ENCODE assay signal across 8 mouse cellular contexts in genomic region chr3:90514691-90515090, GRCm38 (mm10). TPM values are rescaled to one million over a fixed set of nuclear protein-coding genes. Genes with fewer than 3 reads are reported as not detected.
DNase-seq lines count a peak whose midpoint lies in the region; ATAC-seq and TF ChIP-seq lines count a peak whose summit lies in the region.

No protein-coding gene starts in this region.

- H3K36me3 ChIP-seq in intestine, embryonic 15.5 days = no peaks in the 10 kb centered on the region
- peaks cover 7% of the 10 kb centered on the region; the same call in 1 of the 2 replicates for H3K36me3 ChIP-seq in liver, postnatal 0 days (replicated peaks; ENCODE audit: insufficient read depth, low read length)
- H3K36me3 ChIP-seq in neural tube, embryonic 12.5 days = no peaks in the 10 kb centered on the region

- TF ChIP-seq POLR2A in cortical plate, adult 2 months (IDR thresholded peaks at IDR 0.05; ENCODE audit: extremely low read depth, insufficient read depth, low read length) = peak; percentile 49; the same call in 1 of the 2 replicates

- H3K27me3 ChIP-seq in intestine, embryonic 15.5 days (replicated peaks) = no peaks in the 10 kb centered on the region
- H3K27me3 ChIP-seq in liver, postnatal 0 days (ENCODE audit: insufficient read depth, low read length) = no peaks in the 10 kb centered on the region
- H3K27me3 ChIP-seq in neural tube, embryonic 12.5 days (replicated peaks) = peaks cover 22% of the 10 kb centered on the region

- peak overlapping the region; percentile 87 for H3K4me2 ChIP-seq in intestine, embryonic 15.5 days (replicated peaks)
- H3K4me2 ChIP-seq in liver, postnatal 0 days (ENCODE audit: low read depth, low read length) = peak overlapping the region; percentile 98
- peak overlapping the region; percentile 66 for H3K4me2 ChIP-seq in neural tube, embryonic 12.5 days (replicated peaks)

- no peaks in the 10 kb centered on the region for H3K9me3 ChIP-seq in intestine, embryonic 15.5 days
- H3K9me3 ChIP-seq in liver, postnatal 0 days (ENCODE audit: low read length) = no peaks in the 10 kb centered on the region
- no peaks in the 10 kb centered on the region for H3K9me3 ChIP-seq in neural tube, embryonic 12.5 days

- peak; percentile 88 for ATAC-seq in intestine, embryonic 15.5 days
- peak; percentile 78 for ATAC-seq in liver, postnatal 0 days
- ATAC-seq in neural tube, embryonic 12.5 days (ENCODE audit: low FRiP score, low read depth) = peak; percentile 65; the same call in 1 of the 2 replicates

- no peaks in the 10 kb centered on the region for H3K4me1 ChIP-seq in cortical plate, adult 2 months (ENCODE audit: control insufficient read depth, insufficient read depth, low read length)
- peaks cover 19% of the 10 kb centered on the region for H3K4me1 ChIP-seq in intestine, embryonic 15.5 days (replicated peaks)
- peaks cover 24% of the 10 kb centered on the region for H3K4me1 ChIP-seq in liver, postnatal 0 days (ENCODE audit: insufficient read depth)
- H3K4me1 ChIP-seq in neural tube, embryonic 12.5 days = peaks cover 14% of the 10 kb centered on the region

- peak; percentile 50 for DNase-seq in ovary, adult 18-20 months (ENCODE audit: low spot score)
- DNase-seq in ovary, postnatal 10 days (ENCODE audit: low spot score) = no peak
- DNase-seq in gastrocnemius, postnatal 4 days (ENCODE audit: low spot score in 2 of 2) = peak; percentile 40 to 72
- DNase-seq in liver, postnatal 0 days = peak; percentile 75
- DNase-seq in thymus, postnatal 4 days = peak; percentile 75

- no peak for TF ChIP-seq EP300 in liver, postnatal 0 days (IDR thresholded peaks at IDR 0.05; ENCODE audit: low read depth)

- 0% methylated on average over 10 of the region's 10 CpGs for WGBS in intestine, embryonic 15.5 days
- WGBS in liver, postnatal 0 days (ENCODE audit: insufficient replicate concordance) = 2% methylated on average over 10 of the region's 10 CpGs
- under 1% methylated on average over 10 of the region's 10 CpGs for WGBS in neural tube, embryonic 12.5 days

- peak overlapping the region; percentile 28 for H3K4me3 ChIP-seq in cortical plate, adult 2 months (ENCODE audit: insufficient read depth, low read length)
- peak overlapping the region; percentile 43 for H3K4me3 ChIP-seq in intestine, embryonic 15.5 days (replicated peaks)
- H3K4me3 ChIP-seq in liver, postnatal 0 days (ENCODE audit: low read depth, low read length) = peak overlapping the region; percentile 61
- peak overlapping the region; percentile 26; the same call in 1 of the 2 replicates for H3K4me3 ChIP-seq in neural tube, embryonic 12.5 days

- H3K27ac ChIP-seq in cortical plate, adult 2 months (ENCODE audit: insufficient read depth, low read length) = peak overlapping the region; percentile 44
- peak overlapping the region; percentile 67 for H3K27ac ChIP-seq in intestine, embryonic 15.5 days
- peak overlapping the region; percentile 46 for H3K27ac ChIP-seq in liver, postnatal 0 days (ENCODE audit: low read depth)
- no peak overlapping the region for H3K27ac ChIP-seq in neural tube, embryonic 12.5 days

- peak overlapping the region; percentile 51 for H3K9ac ChIP-seq in intestine, embryonic 15.5 days
- H3K9ac ChIP-seq in liver, postnatal 0 days (replicated peaks) = peak overlapping the region; percentile 65
- no peak overlapping the region for H3K9ac ChIP-seq in neural tube, embryonic 12.5 days

- no peak for TF ChIP-seq CTCF in cortical plate, adult 2 months (IDR thresholded peaks at IDR 0.05; ENCODE audit: extremely low read depth, insufficient read depth, low read length)
- no peak for TF ChIP-seq CTCF in liver, postnatal 0 days (IDR thresholded peaks at IDR 0.05; ENCODE audit: low read depth)

RNA-seq across cellular contexts. Expression of gene S100a13, which starts 0.5 kb away (rescaled TPM):
- polyA plus RNA-seq in cortical plate, adult 2 months (2012; rRNA removed) = 74.0 and 74.6 TPM in 2 replicates
- 10 to 100 TPM; 22.6 to 23.3 TPM for total RNA-seq in gastrocnemius, postnatal 4 days (2021)
- polyA plus RNA-seq in intestine, embryonic 15.5 days (2015; fragmentation: Nextera tagmentation; extraction: Ambion mirVana) = 35.6 and 36.3 TPM in 2 replicates
- 35.5 and 36.1 TPM in 2 replicates for polyA plus RNA-seq in liver, postnatal 0 days (2015; fragmentation: Nextera tagmentation; extraction: Ambion mirVana)
- polyA plus RNA-seq in neural tube, embryonic 12.5 days (2016; fragmentation: Nextera tagmentation; extraction: Ambion mirVana) = 10.6 and 12.3 TPM in 2 replicates

RNA-seq across cellular contexts. Expression of gene S100a1, which starts 0.5 kb away (rescaled TPM):
- polyA plus RNA-seq in cortical plate, adult 2 months (2012; rRNA removed) = 265 and 281 TPM in 2 replicates
- 10 to 100 TPM; 27.3 to 31.2 TPM for total RNA-seq in gastrocnemius, postnatal 4 days (2021)
- 82.3 and 109 TPM in 2 replicates for polyA plus RNA-seq in intestine, embryonic 15.5 days (2015; fragmentation: Nextera tagmentation; extraction: Ambion mirVana)
- 116 and 118 TPM in 2 replicates for polyA plus RNA-seq in liver, postnatal 0 days (2015; fragmentation: Nextera tagmentation; extraction: Ambion mirVana)
- 5.0 and 7.2 TPM in 2 replicates for polyA plus RNA-seq in neural tube, embryonic 12.5 days (2016; fragmentation: Nextera tagmentation; extraction: Ambion mirVana)

RNA-seq across cellular contexts. Expression of gene Chtop, which starts 5.4 kb away (rescaled TPM):
- polyA plus RNA-seq in cortical plate, adult 2 months (2012; rRNA removed) = 126 and 131 TPM in 2 replicates
- total RNA-seq in gastrocnemius, postnatal 4 days (2021) = 100 to 1,000 TPM; 110 to 118 TPM
- 117 and 125 TPM in 2 replicates for polyA plus RNA-seq in intestine, embryonic 15.5 days (2015; fragmentation: Nextera tagmentation; extraction: Ambion mirVana)
- 39.9 and 42.9 TPM in 2 replicates for polyA plus RNA-seq in liver, postnatal 0 days (2015; fragmentation: Nextera tagmentation; extraction: Ambion mirVana)
- polyA plus RNA-seq in neural tube, embryonic 12.5 days (2016; fragmentation: Nextera tagmentation; extraction: Ambion mirVana) = 211 and 215 TPM in 2 replicates

RNA-seq across cellular contexts. Expression of gene S100a14, which starts 12.0 kb away (rescaled TPM):
- not detected in 2 replicates for polyA plus RNA-seq in cortical plate, adult 2 months (2012; rRNA removed)
- 1 to 10 TPM in 1 of 2 experiments, under 1 TPM in 1; 0.64 to 1.1 TPM for total RNA-seq in gastrocnemius, postnatal 4 days (2021)
- 6.3 and 8.5 TPM in 2 replicates for polyA plus RNA-seq in intestine, embryonic 15.5 days (2015; fragmentation: Nextera tagmentation; extraction: Ambion mirVana)
- 0.09 TPM in 1 of 2 replicates, not detected in the other for polyA plus RNA-seq in liver, postnatal 0 days (2015; fragmentation: Nextera tagmentation; extraction: Ambion mirVana)
- not detected in 2 replicates for polyA plus RNA-seq in neural tube, embryonic 12.5 days (2016; fragmentation: Nextera tagmentation; extraction: Ambion mirVana)

RNA-seq across cellular contexts. Expression of gene S100a16, which starts 22.4 kb away (rescaled TPM):
- 116 and 134 TPM in 2 replicates for polyA plus RNA-seq in cortical plate, adult 2 months (2012; rRNA removed)
- 100 to 1,000 TPM; 117 to 124 TPM for total RNA-seq in gastrocnemius, postnatal 4 days (2021)
- 109 and 122 TPM in 2 replicates for polyA plus RNA-seq in intestine, embryonic 15.5 days (2015; fragmentation: Nextera tagmentation; extraction: Ambion mirVana)
- 41.3 and 43.5 TPM in 2 replicates for polyA plus RNA-seq in liver, postnatal 0 days (2015; fragmentation: Nextera tagmentation; extraction: Ambion mirVana)
- 33.3 and 38.3 TPM in 2 replicates for polyA plus RNA-seq in neural tube, embryonic 12.5 days (2016; fragmentation: Nextera tagmentation; extraction: Ambion mirVana)

Comparison
In these comparisons a context has a peak if more than half of its experiments do, and no peak if none do; other contexts are left out.
1. RNA of gene S100a1, which starts 0.5 kb away (polyA plus RNA-seq): 265 to 281 TPM in cortical plate, adult 2 months, 116 to 118 TPM in liver, postnatal 0 days and 82.3 to 109 TPM in intestine, embryonic 15.5 days; 5.0 to 7.2 TPM in neural tube, embryonic 12.5 days; every median in the first group is over 10 times any median in the second.
2. Peak in every context shown above with its lines, with median percentiles within 50 percentile points of each other: H3K4me3 ChIP-seq, ATAC-seq and H3K4me2 ChIP-seq.